Mouse (Mus musculus) cerebellum, adult 9-10 months (tissue): Measurements from ENCODE around the gene Calhm2.

Experiments used
- DNase-seq: peaks from one replicate; pipeline ENCODE4 v3.0.0; 2022

Calhm2 gene

GRCm38 (mm10) chr19:47137771-47138421 lies at the start of gene Calhm2:
Calhm2 (minus strand) TSS chr19:47138294.
- no peak for DNase-seq

GRCm38 (mm10) chr19:47186514-47187275 lies 48.6 kb upstream of the Calhm2 start:
- peak; percentile 67 for DNase-seq

DNA sequence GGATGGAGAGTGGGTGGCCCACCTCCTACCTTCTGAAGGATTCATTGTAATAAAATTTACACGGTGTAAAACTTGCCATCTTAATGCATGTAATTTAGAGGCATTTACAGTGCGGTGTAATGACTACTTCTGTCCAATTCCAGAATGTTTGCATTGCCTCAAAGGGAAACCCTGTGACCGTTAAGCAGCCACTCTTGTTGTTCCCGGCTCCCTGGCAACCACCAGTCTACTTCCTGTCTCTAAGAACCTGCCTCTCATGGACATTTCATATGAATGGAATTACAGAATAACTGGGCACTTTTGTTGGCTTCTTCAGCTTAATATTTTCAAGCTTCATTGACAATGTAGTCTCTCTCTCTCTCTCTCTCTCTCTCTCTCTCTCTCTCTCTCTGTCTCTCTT lies 46.6 kb upstream of the Calhm2 start:
- DNase-seq, result peak; percentile 34

DNA sequence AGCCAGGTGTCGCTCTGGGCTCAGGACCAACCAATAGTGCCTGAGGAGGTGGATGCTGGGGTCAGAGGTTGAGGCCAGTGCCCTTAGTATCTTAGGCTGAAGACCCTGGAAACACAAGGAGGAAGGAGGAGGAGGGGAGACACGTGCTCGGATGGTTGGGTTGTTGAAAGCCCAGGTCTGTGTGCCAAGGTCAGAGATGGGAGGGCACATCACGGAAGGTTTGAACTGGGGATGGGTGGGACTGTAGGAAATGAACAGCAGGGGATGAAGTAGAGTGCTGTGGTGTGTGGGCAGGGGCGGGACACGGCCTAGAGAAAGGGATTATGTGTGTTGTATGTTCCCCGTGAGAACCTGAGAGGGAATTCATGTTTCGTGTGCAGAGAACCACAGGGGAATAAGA lies 46.1 kb upstream of the Calhm2 start:
- DNase-seq, result peak; percentile 47

GRCm38 (mm10) chr19:47180011-47180410 lies 41.9 kb upstream of the Calhm2 start:
- peak; percentile 51 for DNase-seq

GRCm38 (mm10) chr19:47179272-47179809 lies 41.2 kb upstream of the Calhm2 start:
- peak; percentile 75 for DNase-seq

DNA sequence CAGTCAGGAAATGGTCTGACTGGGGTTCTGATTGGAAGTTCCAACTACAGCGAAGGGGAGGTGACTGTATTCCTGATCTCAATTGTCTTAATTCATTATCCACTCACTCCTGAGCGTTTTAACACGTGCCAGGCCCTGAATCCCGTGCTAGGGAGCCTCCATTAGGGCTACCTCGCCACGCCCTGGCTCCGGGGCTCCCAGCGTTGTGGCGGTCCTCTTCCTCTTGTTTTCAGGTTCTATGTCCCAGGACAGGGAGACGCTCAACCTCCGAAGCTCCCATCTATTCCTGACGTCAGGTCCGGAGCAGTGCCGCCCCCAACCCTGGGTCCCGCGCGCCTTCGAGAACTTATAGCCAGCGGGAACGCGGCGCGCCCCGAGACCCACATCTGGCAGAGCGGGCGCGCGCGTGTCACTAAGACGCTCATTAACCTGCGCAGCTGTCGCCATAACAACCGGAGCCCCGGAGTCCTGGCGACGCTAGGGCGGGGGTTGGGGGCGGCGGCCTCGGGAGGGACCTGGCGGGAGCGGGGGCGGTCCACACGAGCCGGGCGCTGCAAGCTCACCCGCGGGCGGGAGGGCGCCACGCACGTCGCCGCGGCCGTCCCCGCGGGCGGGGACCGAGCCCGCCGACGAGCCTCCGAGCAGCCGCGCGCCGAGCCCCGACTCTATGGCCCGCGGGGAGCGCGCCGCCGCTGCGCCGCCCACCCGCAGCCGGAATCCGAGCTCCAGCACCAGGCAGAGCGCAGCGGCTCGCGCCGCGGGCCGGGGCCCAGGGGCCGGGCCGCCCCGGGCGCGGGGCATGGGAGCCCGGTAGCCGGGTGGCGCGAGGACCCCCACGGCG lies 40.6 kb upstream of the Calhm2 start, which contains the start of gene Neurl1a:
TSS of gene Neurl1a (plus strand) at position 390 of the 841 bp plus-strand sequence.
- DNase-seq, result peak; percentile 79

DNA sequence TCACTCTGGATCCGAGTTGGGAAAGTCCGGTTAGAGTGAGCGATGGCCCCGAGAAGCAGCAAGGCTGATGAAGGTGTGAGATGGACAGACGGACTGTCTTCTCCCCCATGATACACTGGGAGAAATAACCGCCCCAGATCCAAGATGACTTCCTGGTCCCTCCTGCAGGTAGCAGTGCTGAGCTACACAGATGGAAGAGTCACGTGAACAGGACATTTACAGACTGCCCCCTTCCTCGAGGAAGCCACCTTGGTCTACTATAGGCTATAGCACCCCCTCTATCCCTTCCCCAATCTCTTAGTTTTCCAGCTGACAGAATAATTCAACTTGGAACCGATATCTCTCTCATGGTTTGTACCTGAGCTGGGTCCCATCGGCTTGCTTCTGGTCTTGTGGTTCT lies 39.9 kb upstream of the Calhm2 start:
- DNase-seq, result peak; percentile 87

- peak; percentile 39 for DNase-seq
Measured at GRCm38 (mm10) chr19:47176916-47177505, 38.9 kb upstream of the Calhm2 start.

GRCm38 (mm10) chr19:47175472-47175871 lies 37.4 kb upstream of the Calhm2 start:
- peak; percentile 10 for DNase-seq

- peak; percentile 71 for DNase-seq
Measured at GRCm38 (mm10) chr19:47174515-47174914, 36.4 kb upstream of the Calhm2 start.

DNA sequence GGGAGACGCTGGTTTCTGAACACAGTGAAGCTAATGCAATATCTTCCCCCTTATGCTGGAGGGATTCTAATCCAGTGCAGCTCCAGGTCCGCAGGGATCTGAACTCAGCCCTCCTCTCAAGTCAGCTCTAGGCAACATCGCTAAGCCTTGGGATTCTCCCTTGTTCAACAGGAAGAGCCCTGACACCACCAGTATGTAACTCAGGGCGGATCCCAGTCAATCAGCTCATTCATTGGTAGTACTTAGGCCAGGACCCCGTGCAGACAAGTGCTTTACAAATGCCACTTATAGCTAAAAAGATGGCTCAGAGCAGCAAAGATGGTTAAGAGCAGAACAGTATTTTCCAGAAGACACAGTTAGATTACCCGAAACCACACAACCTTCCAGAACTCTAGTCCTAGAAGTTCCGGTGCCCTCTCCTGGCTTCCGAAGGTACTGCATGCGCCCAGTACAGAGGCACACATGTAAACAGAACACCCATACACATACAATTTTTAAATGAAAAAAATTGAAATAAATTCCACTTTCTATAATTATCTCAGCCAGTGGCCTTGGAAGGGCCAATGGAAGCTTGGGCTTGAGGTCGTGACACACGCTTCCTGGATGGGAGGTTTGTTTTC lies 30.8 kb upstream of the Calhm2 start:
- peak; percentile 87 for DNase-seq

- peak; percentile 59 for DNase-seq
Measured at GRCm38 (mm10) chr19:47168223-47168622, 30.1 kb upstream of the Calhm2 start.

- DNase-seq, result no peak
Measured at GRCm38 (mm10) chr19:47167617-47168214, 29.6 kb upstream of the Calhm2 start.

DNA sequence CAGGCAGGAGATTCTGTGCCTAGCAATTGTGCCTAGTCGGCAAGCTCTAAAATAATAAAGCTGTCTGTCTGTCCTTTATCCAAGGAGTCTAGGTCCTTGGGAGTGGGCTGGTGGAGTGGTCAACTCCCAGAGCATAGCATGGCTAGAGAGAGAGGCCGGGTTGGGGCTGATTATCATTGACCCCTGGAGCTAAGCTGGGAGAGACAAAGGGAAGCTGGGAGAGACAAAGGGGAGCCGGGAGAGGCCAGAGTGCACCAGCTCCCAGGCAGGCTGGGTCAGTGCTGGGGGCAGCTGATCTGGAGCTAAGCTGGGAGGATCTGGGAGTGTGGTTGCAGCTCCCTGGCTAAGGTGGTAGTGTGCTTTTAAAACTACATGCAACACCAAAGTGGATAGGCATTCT lies 28.7 kb upstream of the Calhm2 start:
- DNase-seq, result no peak

GRCm38 (mm10) chr19:47163176-47163744 lies 25.2 kb upstream of the Calhm2 start:
- no peak for DNase-seq

DNA sequence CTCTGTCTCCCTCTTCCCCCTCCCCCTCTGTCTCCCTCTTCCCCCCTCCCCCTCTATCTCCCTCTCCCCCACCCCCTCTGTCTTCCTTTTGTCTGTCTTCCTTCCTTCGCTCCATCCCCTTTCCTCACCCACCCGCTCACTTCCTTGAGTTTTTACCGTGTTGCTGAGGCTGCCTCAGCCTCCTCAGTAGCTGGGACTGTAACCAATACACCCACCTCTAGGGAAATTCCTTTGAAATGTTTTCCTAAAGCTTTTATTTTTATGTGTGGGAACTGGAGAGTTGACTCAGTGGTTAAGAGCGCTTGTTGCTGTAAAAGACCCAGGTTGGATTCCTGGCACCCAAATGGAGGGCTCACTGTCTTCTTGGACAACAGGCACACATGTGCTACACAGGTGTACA lies 23.6 kb upstream of the Calhm2 start:
- no peak for DNase-seq

DNA sequence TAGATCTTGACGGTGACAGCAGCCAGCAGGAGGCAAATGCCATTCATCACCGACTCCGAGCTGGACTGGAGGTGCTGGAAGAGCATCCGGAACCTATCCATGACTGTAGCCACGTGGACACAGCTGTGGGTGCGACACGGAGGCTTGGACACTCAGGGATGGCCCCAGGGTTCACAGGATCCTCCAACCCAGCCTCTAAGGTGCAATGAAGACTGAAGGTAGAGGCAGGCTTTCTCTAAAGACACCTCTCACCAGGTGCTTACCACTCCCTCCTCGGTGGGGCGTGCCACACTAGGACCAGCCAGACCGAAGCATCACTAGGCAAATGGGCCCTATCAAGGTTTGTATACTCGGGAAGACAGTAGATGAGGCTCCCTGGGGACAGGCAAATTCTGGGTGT lies 19.6 kb upstream of the Calhm2 start, which contains the start of gene Calhm3:
TSS of gene Calhm3 (minus strand) at position 101 of the 400 bp plus-strand sequence.
- no peak for DNase-seq

DNA sequence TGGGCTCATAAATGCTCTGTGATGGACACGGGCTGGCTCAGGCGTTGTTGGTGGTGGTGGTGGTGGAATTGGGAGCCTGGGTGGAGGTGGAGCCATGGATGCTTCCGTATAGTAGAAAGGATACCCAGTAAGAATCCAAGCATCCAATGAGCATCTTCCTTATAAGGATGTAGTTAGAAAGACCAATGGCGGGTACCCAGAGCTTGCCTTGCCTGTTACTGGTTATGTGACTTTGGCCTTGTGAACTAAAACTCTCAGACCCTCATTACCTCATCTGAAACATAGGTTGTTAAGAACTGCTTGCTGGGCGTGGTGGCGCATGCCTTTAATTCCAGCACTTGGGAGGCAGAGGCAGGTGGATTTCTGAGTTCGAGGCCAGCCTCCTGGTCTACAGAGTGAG lies 15.7 kb upstream of the Calhm2 start:
- DNase-seq, result no peak

- no peak for DNase-seq
Measured at GRCm38 (mm10) chr19:47152062-47152369, 13.9 kb upstream of the Calhm2 start.

GRCm38 (mm10) chr19:47151332-47152061 lies 13.4 kb upstream of the Calhm2 start:
- DNase-seq, result peak; percentile 60
